Mouse (Mus musculus): ENCODE results near the gene Heatr4. TPM values are rescaled to one million over a fixed set of nuclear protein-coding genes. Genes with fewer than 3 reads are reported as not detected.
A peak's percentile ranks its signal among the peaks of the same experiment; 100 is the strongest.

Heatr4 gene
- polyA plus RNA-seq, 1 experiment from 2014 or later: not detected

DNA sequence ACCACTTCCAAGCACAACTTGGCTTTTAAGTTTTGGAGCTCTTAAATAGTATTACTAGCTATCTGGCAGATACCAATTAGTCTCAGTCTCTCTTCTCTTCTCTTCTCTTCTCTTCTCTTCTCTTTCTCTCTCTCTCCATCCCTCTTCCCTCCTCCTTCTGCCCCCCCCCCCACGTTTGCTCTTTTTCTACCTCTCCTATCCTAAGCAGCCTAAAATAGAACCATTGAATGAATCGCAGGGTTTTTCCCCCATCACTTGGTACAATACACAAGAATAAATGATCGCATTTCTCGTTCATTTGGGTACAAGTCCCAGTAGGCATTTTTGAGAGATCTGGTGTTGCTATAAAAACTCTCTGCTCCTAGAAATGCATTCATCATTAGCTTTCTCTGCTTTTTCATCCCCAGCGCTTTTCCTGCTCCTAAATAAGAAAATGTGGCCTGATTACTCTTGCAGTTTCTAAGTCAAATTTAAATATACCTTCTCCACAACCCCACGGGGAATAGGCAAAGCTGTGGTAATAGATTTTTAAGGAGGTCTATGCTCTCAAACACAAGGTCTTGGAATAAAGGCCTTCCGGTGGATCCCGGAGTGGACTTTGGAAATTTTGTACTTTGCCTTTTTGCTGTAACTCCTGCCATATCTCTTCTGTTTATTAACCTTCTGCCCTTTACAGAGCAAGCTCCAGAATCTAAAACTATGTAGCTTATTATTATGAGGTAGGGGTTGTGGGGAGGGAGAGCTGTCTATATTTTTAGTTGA is 61.7 kb downstream of the Heatr4 start:
- Histone ChIP-seq H3K27ac (ENCODE audit: low read depth) (peak overlapping the region; percentile 84), H3K4me2 (peak overlapping the region; percentile 66), H3K4me3 (ENCODE audit: low read depth, low read length) (peak overlapping the region; percentile 96), H3K9ac (peak overlapping the region; percentile 63), H3K27me3 (ENCODE audit: insufficient read depth, low read length) (no peaks in the 10 kb centered on the region), H3K4me1 (ENCODE audit: insufficient read depth) (peaks cover 11% of the 10 kb centered on the region), H3K36me3 (ENCODE audit: insufficient read depth) (no peaks in the 10 kb centered on the region), H3K9me3 (ENCODE audit: low read depth, low read length) (no peaks in the 10 kb centered on the region)
- 21% methylated on average over 8 of the region's 8 CpGs for WGBS
- DNase-seq (no peak), ATAC-seq (ENCODE audit: insufficient read depth) (no peak)
- no peak for TF ChIP-seq CTCF (IDR thresholded peaks at IDR 0.05; ENCODE audit: low read depth)

DNA sequence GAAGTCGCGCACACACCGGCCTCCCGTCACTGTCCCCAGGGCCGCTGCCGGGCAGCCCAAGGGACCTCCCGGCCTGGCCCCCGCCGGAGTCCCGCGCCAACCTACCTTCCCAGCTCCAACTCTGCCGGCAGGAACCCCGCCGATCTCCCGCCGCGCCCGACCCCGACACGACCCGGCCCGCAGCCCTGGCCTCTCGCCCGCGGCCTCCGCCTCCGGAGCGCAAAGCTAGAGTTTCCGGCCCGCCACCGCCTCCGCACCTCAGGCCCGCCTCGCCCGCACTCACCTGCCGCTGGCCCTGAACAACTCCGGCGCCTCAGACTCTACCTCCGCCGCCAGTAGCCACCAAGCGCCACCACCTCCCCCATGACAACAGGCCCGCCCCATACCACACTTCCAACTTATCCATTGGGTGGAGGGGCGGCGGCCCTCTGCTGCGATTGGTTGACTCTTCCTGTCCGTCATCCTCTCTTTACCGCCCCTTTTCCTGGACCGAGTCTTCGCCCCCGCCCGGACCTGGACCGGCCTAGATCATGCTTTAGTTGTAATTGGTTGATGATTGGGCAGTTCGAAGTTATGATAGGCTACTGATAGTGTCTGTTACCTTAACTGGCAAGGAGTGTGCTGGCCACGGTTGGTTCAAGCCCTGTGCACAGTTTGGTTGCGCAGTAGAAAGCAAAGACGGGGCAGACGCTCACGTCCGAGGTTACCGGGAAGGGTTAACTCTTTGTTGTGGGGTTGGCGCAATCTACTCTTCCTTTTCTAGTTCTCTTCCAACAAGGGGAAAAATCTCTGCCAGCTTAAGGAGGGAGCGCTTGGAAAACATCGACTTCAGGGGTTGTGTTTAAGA is 62.9 kb downstream of the Heatr4 start, which contains the start of gene Numb:
Gene Numb (minus strand): TSS at position 400 of the 847 bp plus-strand sequence.
- peak within 1 kb of the TSS; percentile 88 for H3K9ac ChIP-seq

DNA sequence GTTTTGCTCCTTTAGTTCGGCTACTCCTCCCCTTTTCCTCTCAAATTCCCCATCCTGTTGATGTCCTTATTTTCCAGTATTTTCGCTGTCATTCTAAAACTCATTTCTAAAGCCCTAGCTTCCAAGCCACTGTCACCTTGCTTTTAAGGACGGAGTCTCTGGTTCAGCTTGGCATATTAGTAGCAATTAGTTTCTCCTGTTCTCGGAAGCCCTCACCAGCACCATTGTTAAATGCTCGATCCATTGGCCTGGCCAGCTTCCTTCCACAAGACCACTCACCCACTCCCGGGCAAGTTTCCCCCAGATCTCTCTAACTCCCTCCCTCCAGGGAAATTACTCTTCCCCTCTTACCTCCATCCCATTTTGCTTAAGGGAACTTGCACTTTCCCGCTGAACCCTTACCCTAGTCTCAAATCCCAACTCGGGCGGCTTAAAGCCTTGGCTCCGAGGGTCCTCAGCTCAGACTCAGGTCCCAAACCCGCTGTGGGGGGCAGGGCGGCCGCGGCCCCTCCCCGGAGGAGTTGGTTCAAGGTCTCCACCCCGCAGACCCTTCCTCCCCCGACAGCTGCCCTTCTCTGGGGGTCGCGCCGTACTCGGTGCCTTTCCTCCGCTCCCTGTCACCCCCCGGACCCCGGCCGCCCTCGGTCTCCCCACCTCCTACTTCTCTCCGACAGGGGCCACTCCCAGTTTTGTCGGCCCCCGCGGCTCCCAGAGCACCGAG is 63.8 kb downstream of the Heatr4 start:
- TF ChIP-seq CTCF (IDR thresholded peaks at IDR 0.05; ENCODE audit: low read depth): no peak
- Histone ChIP-seq H3K27ac (ENCODE audit: low read depth) (peak overlapping the region; percentile 93), H3K4me1 (ENCODE audit: insufficient read depth) (peaks cover 11% of the 10 kb centered on the region), H3K36me3 (ENCODE audit: insufficient read depth) (0 out of 2 replicates have a peak, but pooled peaks cover 5% of the 10 kb centered on the region), H3K27me3 (ENCODE audit: insufficient read depth, low read length) (no peaks in the 10 kb centered on the region), H3K4me2 (peak overlapping the region; percentile 86), H3K4me3 (ENCODE audit: low read depth, low read length) (peak overlapping the region; percentile 96), H3K9me3 (ENCODE audit: low read depth, low read length) (no peaks in the 10 kb centered on the region), H3K9ac (peak overlapping the region; percentile 88)
- 1% methylated on average over 31 of the region's 31 CpGs for WGBS
- no peak for ATAC-seq (ENCODE audit: insufficient read depth)
- DNase-seq: peak; percentile 31

More for the DNA sequence above, 62.9 kb downstream of the Heatr4 start, which contains the start of gene Numb:
- H3K36me3 ChIP-seq (ENCODE audit: insufficient read depth): no peaks in the 10 kb centered on the region
- peak within 1 kb of the TSS; percentile 93 for H3K27ac ChIP-seq (ENCODE audit: low read depth)
- H3K4me1 ChIP-seq (ENCODE audit: insufficient read depth): peaks cover 11% of the 10 kb centered on the region
- WGBS: under 1% methylated on average over 62 of the region's 63 CpGs
- TF ChIP-seq CTCF (IDR thresholded peaks at IDR 0.05; ENCODE audit: low read depth): no peak
- H3K4me3 ChIP-seq (ENCODE audit: low read depth, low read length): peak within 1 kb of the TSS; percentile 96
- no peaks in the 10 kb centered on the region for H3K9me3 ChIP-seq (ENCODE audit: low read depth, low read length)
- no peaks in the 10 kb centered on the region for H3K27me3 ChIP-seq (ENCODE audit: insufficient read depth, low read length)
- peak within 1 kb of the TSS; percentile 86 for H3K4me2 ChIP-seq
- peak; percentile 100 for ATAC-seq (ENCODE audit: insufficient read depth)
- peak; percentile 98 for DNase-seq

DNA sequence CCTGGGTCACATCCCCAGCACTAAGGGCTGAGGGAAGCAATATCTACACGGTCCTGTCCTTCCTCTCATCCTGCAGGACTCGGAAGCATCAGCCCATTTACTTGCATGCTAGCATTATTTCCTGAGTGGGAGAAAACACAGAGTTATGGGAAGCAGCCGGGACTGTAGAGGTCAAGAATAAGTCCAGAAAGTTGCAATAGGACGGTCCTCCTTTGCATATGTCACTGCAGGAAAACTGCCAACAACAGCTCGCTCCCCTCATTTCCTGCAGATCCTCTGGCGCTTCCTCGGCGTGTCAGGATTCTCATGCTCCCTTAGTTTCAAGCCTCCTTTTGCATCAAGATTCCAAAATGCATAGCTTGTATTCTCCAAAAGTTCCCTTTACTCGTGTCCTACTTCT is 67.8 kb downstream of the Heatr4 start:
- Histone ChIP-seq H3K9ac (no peak overlapping the region), H3K4me1 (ENCODE audit: insufficient read depth) (peaks cover 7% of the 10 kb centered on the region), H3K27ac (ENCODE audit: low read depth) (no peak overlapping the region), H3K27me3 (ENCODE audit: insufficient read depth, low read length) (no peaks in the 10 kb centered on the region), H3K9me3 (ENCODE audit: low read depth, low read length) (no peaks in the 10 kb centered on the region), H3K36me3 (ENCODE audit: insufficient read depth) (0 out of 2 replicates have a peak, but pooled peaks cover 5% of the 10 kb centered on the region), H3K4me2 (no peak overlapping the region), H3K4me3 (ENCODE audit: low read depth, low read length) (no peak overlapping the region)
- ATAC-seq (ENCODE audit: insufficient read depth) (no peak), DNase-seq (peak; percentile 82)
- WGBS: 50% methylated on average over 9 of the region's 9 CpGs
- TF ChIP-seq CTCF (IDR thresholded peaks at IDR 0.05; ENCODE audit: low read depth): no peak

DNA sequence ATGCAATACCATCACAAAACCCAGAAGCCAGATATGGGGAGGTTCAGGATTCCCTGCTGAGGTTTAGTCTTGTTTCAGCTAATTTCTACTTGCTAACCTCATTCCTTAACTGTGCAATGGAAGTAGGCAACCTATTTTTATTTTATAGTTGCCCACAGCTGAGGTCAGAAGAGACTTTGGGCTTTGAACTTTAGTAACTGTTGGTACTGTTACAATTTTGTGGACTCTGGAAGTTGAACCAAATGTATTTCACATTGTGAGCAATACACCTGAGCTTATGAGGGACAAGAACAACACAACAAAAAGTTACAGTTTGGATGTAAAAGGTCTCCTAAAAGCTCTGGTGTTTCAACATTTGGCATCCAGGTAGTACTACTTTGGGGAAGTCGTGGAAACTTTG is 69.9 kb downstream of the Heatr4 start:
- Histone ChIP-seq H3K4me2 (no peak overlapping the region), H3K9me3 (ENCODE audit: low read depth, low read length) (no peaks in the 10 kb centered on the region), H3K4me3 (ENCODE audit: low read depth, low read length) (no peak overlapping the region), H3K27ac (ENCODE audit: low read depth) (no peak overlapping the region), H3K27me3 (ENCODE audit: insufficient read depth, low read length) (no peaks in the 10 kb centered on the region), H3K36me3 (ENCODE audit: insufficient read depth) (0 out of 2 replicates have a peak, but pooled peaks cover 5% of the 10 kb centered on the region), H3K9ac (no peak overlapping the region), H3K4me1 (ENCODE audit: insufficient read depth) (no peaks in the 10 kb centered on the region)
- TF ChIP-seq CTCF (IDR thresholded peaks at IDR 0.05; ENCODE audit: low read depth): no peak
- no peak for DNase-seq
- no peak for ATAC-seq (ENCODE audit: insufficient read depth)
- WGBS: 84% methylated on average over 1 of the region's 1 CpGs

DNA sequence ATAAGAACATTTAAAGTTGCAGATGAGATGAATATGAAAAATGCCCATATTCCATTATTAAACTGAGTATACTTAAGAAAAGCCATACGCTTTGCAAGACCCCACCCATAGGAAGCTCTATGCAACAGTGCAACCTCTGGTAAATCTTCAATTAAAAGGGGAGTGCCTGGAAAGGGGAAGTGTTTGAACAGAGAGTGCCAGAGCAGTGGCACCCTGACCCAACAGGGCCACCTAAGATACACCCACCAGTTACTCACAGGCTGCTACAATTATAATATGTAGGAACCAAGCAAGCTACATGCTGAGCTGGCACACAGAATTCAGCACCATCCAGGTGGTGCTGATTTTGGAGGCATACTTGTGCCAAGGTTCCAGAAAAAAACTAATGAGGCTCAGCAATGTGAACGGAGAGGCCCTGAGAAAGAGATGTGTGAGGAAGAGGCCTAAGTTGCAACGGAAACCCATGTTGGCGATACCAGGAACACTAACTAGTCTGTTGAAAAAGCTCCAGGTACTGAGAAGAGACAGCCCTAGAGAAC is 70.4 kb downstream of the Heatr4 start:
- Histone ChIP-seq H3K27me3 (ENCODE audit: insufficient read depth, low read length) (no peaks in the 10 kb centered on the region), H3K9ac (no peak overlapping the region), H3K27ac (ENCODE audit: low read depth) (no peak overlapping the region), H3K4me1 (ENCODE audit: insufficient read depth) (no peaks in the 10 kb centered on the region), H3K4me3 (ENCODE audit: low read depth, low read length) (no peak overlapping the region), H3K4me2 (no peak overlapping the region), H3K9me3 (ENCODE audit: low read depth, low read length) (no peaks in the 10 kb centered on the region), H3K36me3 (ENCODE audit: insufficient read depth) (0 out of 2 replicates have a peak, but pooled peaks cover 5% of the 10 kb centered on the region)
- TF ChIP-seq CTCF (IDR thresholded peaks at IDR 0.05; ENCODE audit: low read depth): no peak
- 91% methylated on average over 4 of the region's 4 CpGs for WGBS
- DNase-seq (no peak), ATAC-seq (ENCODE audit: insufficient read depth) (no peak)

All from lung, embryonic 14.5 days (tissue).